Mouse (Mus musculus) cerebellum, postnatal 14 days (tissue): ENCODE measurements around the gene Map3k14.
"Not testable (repeated sequence)": the region's sequence is repeated elsewhere in the genome, so short reads cannot be mapped to it uniquely, and the experiment has no call there.

Source experiments
- DNase-seq, 2 experiments: peaks; one replicate each; pipeline ENCODE4 v3.0.0; 2021; ENCODE audit warnings: mixed read lengths in 2 of 2

Gene Map3k14

DNA sequence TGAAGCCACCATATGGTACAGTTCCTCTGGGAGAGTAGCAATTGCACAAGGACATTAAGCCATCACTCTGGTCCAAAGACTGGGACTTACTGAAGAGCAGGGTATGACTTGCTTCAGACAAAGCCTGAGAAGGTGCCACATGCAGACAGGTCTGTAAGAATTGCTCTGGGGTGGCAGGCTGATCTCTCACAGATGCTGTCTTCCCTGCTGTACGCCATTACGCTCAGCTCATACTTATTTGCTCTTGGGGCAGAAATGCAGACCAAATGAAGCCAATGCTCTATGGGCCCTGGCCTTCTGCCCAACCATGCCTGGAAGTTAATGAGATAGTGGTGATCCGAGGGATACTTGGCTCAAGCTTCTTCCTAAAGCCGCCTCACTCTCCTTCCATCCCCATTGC, 22.4 kb downstream of the Map3k14 start:
- DNase-seq, result peak; percentile 77 to 80

DNA sequence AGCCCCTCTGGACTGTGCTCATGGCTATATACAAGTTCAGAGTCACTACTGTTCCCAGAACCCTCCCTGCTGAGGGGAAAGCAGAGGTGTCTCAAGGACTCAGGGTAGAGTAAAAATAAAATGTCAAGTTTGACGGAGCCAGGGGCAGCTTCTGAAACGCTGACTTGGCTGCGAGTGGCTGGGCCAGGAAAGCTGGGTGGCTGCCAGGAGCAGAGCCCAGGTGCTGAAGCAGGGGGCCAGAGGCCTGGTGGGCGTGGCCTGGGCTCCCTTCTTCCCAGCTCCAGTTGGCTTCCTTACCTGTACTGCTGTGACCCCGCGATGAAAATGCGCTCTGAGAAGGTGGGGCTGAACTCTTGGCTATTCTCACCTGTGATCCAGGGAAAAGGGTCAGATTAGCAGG, 26.5 kb downstream of the Map3k14 start:
- peak in 1 of 2 experiments; percentile 48 for DNase-seq

DNA sequence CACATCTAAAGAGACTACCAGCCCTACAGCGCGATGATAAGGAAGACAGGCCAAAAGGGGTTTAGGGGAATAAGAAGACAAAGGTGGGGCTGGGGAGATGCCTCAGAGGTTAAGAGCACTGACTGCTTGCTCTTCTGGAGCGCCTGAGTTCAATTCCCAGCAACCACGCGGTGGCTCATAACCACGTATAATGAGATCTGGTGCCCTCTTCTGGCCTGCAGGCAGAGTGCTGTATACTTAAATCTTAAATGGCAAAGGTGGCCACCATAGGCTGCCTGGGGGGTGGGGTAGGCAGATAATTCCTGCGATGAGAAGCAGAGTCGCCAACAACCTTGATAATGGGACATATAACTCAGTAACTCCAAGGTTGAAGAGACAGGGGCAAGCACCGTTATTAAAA, 29.5 kb downstream of the Map3k14 start:
- no peak for DNase-seq

DNA sequence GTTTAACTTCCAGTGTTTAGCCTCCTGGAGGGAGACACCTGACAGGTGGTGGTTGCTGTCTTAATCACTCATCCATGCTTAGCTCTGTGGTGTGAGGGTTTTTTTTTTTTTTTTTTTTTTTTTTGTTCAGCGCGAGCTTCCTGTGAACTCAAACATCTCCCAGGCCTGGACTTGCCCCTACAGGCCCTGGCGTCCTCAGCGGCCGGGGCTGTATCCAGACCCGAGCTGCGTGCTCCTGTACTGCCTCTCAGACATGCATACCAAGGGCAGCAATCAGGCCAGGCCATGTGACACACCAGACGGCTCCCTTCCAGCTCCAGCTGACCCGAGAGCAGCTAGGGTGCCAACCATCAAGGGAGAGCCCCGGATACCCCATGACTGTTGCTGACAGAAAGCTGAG, 30.4 kb downstream of the Map3k14 start:
- no peak for DNase-seq

DNA sequence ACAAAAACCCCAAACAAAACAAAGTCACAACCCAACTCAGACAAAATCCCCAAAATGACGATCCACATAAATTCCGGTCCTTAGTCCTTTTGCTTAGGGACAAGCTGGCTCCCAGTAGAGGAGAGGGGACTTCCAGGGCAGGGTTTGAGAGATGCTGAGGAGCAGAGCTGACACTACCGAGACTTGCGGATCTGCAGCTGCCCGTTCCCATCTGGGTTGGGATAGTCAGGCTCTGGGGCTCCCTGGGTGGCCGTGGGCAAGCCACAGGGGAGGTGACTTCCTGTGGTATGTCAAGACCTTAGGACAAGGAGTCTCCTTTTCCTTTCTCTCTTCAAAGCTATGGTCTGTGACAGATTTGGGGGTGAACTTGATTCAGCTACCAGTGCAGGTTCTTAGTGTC, 30.8 kb downstream of the Map3k14 start:
- no peak for DNase-seq

DNA sequence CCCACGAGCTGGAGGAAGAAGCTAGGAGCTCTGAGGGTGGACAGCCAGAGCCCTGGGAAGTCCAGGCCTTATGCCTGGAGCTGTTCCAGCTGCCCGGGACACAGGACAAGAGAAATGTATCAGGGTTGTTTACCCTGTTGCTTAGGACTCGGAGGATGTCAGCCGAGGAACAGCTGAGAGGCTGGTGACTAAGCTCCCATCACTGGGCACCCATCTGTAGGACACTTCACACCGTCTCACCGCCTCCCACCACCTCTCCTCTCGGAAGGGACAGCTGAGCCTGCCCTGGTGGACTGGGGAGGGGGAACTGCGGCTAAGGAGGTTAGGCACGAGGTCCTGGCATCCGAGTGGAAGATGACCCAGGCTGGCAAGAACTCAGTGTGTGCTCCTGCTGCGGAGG, 31.6 kb downstream of the Map3k14 start:
- peak in 1 of 2 experiments; percentile 46 for DNase-seq

DNA sequence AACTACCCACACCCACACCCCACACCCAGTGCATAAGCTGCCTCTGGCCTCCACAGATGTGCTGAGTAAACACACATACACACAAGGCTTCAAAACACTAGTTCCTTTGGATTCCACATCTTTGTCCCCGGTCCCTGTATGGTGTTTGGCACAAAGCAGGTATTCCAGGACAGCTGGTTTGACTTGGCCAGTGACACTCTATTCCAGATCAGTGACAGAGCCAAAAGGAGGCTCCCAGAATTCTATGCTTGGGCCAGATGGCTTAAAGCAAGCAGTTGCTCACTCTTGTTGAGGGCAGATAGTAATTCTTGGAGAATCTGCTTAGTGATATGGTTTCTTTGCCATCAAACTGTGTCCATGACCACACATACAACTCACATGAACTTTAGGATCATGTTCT, 32.8 kb downstream of the Map3k14 start:
- DNase-seq, result no peak

DNA sequence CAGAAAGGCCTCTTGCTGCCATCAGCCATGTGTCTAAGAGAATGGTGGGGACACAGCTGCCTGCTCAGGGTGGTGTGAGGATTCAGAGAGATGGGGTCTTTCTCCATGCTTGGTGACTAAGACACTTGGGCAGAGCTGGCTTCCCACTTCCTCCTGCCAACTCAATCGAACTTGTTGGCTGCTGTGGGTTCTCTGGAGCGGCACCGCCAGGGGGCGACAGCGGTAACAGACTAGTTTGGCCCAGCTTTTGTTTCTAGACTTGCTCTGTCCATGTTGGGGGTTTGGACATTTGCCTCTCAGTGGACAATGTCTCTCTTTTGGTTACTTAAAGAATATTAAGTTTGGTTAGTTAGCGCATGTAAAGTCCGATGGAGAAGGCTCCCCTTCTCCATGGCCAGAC, 34.3 kb downstream of the Map3k14 start:
- peak; percentile 89 to 93 for DNase-seq

DNA sequence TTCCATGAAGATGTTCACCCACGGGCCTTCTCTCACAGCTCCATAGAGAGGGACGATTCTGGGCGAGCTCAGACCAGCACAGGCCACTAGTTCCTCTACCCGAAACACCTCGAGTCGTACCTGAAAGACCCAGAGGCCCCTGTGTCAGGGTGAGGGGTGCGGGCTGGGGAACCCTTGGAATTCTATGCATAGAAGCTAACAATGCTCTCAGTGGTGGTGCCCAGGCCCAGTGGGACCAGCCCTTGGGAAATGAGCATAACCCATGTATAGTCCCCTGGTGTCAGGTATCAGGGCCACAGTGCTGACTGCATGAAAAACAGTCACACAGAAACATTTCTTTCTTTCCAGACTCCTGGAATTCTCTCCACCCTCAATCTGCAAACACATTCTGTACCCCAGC, 35.9 kb downstream of the Map3k14 start:
- DNase-seq, result no peak

DNA sequence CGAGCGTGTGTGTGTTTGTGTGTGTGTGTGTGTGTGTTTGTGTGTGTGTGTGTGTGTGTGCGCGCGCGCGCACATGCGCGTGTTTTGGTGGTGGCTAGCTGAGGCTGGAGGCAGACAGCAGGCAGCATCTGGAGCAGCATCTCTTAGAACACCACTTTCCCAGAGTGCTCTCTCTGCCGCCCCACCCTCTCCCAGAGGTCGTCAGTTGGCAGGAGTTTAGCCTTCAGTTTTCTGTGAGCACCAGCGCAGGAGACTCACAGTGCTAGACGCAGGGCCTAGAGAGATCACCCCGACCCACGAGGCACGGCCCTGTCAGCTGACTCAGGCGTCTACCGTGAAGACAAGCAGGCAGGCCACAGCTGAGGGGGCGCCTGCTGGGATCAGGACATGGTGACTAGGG, 36.6 kb downstream of the Map3k14 start:
- no peak for DNase-seq

DNA sequence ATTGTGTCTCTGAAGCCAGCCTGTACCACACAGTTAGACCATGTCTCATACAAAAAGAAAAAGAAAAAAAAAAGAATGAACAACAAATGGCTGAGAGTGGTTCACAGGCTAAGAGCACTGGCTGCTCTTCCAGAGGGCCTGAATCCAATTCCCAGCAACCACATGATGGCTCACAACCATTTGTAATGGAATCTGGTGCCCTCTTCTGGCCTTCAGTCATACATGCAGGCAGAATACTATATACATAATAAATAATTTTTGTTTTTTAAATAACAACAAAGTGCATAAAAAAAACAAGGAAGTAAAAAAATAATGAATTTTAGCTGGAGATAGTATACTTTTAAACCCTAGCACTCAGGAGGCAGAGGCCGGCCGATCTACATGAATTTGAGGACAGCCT, 37.7 kb downstream of the Map3k14 start:
- no peak for DNase-seq

DNA sequence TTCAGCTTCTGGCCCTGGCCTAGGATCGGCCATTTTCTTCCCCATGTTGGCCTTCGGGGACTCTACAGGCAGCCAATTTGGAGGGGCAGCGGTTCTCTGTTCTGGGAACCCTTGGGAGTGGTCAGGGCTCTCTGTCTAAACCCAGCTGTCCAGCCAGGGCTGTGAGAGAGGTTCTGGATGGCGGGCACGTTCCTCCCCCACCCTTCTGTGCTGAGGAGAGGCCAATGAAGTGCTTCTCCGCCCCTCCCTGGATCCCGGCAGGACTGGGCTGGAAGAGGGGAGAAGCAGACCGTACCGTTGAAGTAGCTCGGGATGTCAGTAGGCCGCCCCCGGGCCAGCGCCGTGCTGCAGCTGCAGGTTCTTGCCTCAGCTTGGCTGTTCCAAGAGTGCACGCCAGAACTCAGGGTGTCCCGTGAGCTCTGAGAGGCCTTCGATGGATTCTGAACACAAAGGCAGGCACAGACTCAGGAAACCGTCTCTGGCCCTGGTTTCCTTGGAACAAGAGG, 43.3 kb downstream of the Map3k14 start:
- DNase-seq, result no peak

DNA sequence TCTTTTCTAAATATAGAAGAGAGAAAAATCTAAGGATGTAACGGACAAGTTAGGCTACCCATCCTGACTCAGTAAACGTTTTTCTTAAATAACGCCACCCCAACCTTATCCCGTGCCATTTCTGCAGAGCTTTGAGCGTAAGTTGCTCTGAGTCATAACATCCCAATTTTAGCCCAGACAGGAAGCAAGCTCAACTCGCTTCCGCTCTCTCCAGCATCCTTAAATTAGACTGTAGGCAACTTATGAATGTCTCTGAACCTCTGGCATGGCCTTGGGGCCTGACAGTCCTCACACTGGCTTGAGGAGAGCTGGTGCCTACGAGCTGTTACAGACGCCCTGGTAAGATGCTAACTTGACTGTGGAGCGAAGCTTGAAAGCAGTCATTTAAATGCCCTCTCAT, 43.8 kb downstream of the Map3k14 start:
- DNase-seq, result no peak

DNA sequence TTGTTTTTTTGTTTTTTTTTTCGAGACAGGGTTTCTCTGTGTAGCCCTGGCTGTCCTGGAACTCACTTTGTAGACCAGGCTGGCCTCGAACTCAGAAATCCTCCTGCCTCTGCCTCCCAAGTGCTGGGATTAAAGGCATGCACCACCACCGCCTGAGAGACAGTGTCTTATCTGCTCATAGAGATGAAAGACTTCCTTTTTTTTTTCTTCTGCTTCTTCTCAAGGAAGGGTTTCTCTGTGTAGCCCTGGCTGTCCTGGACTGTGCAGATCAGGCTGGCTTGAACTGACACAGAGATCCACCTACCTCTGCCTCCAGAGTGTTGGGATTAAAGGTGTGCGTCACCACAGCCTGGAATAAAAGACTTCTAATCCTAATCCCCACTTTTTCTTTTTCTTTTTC, 44.6 kb downstream of the Map3k14 start:
- not testable (repeated sequence) for DNase-seq

DNA sequence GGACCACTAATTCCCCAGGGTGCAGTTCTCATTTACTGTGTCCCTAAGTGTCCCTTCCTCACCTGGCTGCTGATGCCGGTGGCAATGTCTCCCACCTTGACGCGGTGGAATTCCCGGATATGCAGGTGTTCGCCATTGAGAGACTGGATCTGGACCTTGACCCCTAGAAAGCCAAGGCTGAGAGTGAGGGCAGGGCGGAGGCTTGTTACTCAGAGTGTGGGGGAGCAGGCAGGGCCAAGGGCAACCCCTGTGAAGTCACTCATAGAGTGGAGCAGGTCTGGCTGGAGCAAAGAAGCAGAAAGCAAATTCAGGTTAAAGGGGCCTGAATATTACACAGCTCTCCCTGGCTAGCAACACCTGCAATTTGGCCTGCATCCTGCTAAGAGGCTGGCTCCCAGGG, 45.8 kb downstream of the Map3k14 start:
- DNase-seq, result no peak

DNA sequence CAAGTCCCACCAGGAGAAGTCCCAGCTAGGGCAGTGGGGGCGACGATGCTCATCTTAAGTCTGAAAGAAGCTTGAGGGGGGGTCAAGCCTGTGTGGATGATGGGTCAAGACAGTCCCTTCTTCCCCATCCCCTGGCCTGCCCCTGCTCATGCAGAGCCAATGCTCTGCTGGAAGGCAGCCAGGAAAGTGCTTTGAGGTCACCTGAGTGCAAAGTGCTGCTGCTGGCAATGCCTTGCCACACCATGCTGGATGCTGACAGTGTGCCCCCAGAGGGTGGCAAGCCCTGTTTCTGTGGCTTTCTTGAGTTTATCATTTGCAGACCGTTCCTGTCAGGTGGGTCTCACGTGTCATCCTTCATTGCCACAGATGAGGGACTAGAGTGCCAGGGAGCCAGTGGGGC, 47.3 kb downstream of the Map3k14 start:
- peak; percentile 22 to 51 for DNase-seq

DNA sequence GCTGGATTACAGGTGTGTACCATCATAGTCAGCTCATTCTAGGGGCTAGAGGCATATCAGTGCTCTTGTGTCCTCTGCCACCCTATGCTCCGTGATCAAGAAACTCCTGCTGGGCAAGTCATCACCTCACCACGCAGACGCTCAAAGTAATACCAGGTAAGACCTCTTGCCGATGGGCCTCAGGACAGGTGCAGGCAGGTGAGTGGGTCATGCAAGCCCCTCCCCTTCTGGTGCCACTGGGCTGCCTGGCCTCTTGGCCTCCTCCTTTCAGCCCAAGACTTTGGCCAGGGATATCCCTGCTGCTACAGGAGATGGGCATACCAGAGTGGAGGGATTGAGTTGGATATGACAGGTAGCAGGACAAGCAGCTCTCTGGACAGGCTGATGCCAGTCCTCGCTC, 48.0 kb downstream of the Map3k14 start:
- DNase-seq, result no peak

DNA sequence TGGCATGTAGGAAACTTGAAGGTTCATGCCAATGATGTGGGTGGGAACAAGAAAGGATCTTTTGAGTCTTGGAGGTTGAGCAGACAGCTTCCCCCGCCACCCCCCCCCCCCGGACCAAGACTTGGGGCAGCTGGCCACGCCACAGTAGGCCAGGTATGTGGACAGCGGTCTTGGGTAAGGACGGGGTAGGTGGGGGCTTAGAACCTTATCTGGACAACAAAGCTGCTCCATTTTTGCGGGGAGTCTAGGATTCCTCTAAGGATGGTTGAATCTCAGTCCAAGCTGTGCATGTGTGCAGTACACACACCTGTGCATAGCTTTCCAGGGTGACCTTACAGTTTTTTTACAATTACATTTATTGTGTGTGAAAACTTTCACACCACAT, 48.8 kb downstream of the Map3k14 start:
- no peak for DNase-seq

DNA sequence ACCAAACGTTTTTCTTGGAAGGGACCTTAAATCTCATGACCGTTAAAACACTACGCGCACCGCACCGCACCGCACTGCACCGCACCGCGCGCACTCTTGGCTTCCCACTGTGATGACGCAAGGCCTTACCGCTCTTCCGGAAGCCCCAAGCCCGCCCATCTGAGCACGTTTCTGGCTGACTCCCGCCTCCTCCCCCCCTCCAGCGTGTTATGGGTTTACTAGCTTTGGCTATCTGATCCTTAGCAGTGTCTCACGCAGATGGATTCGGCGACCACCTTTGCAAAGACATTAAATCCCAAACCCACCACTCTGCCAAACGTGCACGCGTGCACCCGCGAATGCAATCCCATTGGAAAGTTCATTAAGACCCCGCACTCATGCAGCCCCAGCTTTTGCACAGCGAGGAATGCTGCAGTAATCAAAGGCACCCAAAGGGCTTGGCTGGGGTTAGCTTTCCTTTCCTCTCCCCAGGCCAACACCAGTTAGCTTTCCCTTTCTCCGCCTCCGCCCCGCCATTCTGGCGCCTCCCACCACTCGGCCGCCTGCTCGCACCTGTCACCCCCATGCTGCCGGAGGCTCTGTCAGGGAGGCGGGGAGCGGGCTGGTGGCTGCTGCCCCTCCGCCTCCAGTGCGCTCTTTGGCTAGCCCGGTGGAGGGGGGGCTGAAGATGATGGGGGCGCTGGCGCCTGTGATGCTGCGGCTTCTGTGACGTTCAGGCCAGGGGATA, 49.3 kb downstream of the Map3k14 start, which contains the start of gene Spata32:
Gene Spata32 (minus strand): TSS at position 643 of the 727 bp plus-strand sequence.
- peak; percentile 84 to 85 for DNase-seq

DNA sequence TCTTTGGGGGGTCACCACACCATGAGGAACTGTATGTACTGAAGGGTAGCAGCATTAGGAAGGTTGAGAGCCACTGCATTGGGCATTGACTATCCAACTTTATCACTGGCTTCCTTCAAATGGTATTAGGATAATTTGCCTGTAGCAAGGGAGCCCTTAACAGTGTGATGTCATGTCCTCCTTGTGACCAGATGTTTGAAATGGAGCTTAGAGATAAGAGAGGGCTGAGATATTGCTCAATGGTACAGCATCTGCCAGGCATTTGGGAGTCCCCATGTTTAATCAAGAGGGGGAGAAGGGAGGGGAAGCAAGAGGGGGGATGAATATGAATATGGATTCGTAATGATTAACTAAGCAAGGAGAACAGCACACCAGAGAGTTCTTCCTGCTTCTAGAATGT, 51.9 kb downstream of the Map3k14 start:
- DNase-seq, result no peak

DNA sequence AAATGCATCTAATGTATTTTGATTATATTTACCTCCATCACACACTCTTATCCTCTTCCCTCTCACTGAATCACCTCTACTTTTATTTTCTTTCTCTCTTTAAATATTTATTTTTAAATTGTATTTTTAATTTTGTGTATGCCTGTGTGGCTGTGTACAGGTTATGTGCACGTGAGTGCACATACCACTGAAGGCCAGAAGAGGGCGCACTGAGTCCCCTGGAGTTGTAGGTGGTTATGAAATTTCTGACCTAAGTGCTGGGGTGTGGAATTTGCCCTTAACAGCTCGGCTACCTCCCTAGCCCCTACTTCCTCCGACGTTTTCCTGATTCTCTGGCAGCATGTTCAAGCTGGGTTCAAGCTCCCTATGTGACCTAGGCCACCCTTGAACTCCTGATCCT, 53.6 kb downstream of the Map3k14 start:
- no peak for DNase-seq

DNA sequence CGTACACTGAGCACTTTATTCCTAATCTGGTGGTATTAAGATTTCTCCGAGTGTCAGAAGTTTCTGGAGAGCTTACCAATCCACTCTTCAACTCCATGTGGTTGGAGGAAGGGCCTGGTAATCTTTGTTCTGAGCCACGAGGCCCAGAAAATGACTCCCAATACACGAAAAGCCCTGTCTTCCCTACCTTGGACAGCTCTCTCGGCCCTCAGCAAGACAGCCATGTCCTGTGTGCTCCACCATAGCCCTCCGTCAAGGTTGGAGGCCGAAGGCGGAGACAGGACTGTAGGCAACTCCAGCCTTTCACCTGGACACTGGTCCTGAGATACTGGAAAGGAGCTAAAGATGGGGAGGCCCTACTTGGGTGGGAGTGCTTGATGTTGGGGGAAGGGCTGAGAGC, 57.0 kb downstream of the Map3k14 start:
- no peak for DNase-seq

DNA sequence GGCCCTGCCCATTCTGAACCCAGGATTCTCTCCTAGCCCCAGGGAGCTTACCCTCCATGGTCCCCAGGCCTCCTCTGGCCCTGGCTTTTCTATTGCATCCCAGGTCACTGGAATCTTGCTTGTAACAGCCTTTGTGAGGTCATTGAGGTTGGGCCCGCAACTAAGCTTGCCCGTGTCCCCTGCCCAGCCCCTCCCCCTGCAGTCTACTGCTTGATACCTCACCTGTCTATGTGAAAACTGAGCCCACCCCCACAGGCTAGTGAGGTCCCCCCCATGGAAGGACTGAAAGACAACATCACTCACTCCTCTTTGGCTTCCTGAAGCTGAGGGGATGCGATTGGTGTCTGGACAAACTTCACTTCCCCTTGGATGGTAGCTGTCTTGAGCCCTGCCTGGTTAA, 58.8 kb downstream of the Map3k14 start, which contains the start of gene 1700023F06Rik:
Gene 1700023F06Rik (minus strand): TSS at position 101 of the 400 bp plus-strand sequence.
- DNase-seq, result no peak

DNA sequence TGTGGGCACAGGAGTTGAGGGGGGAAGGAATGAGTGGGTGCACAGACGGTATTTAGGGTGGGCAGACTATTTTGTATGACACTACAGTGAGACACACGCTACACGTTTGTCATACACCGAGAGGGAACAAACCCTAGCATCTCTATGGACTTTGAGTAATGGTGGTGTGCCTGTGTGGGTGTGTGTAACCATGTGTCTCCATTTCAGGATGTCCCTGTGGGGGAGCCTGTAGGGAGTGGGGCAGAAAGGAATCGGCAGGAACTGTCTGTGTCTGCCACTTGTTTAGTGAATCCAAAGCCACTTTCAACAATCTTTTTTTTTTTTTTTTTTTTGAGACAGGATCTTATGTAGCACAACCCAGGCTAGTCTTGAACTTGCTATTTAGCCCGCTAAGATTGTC, 61.1 kb downstream of the Map3k14 start:
- no peak for DNase-seq

DNA sequence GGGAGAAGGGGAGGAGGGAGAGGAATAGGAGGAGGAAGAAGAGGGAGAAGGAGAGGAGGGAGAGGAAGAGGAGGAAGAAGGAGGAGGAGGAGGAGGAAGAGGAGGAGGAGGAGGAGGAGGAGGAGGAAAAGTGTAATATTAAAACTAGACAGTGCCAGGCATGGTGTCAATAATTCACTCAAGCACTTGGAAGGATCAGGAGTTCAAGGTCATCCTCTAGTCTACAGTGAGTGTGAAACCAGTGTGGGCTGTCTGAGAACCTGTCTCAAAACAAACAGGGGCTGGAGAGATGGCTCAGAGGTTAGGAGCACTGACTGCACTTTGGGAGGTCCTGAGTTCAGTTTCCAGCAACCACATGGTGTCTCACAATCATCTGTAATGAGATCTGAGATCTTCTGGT, 64.9 kb downstream of the Map3k14 start:
- DNase-seq, result no peak
